Mouse (Mus musculus): ENCODE measurements at regions not wholly inside any gene's neighbourhood (a gene's known extent, or its start where the extent isn't known, plus 50 kb on each side); places are given as distances from the start of the nearest gene placed in this dataset.

- DNase-seq (ENCODE audit: low read depth, low spot score), result no peak
Measured at GRCm38 (mm10) chr7:136161526-136161925, 445.4 kb upstream of the Mki67 start.

- DNase-seq (ENCODE audit: low read depth, low spot score), result no peak
Measured at GRCm38 (mm10) chr7:136164834-136165233, 448.7 kb upstream of the Mki67 start.

- no peak for DNase-seq (ENCODE audit: low read depth, low spot score)
Measured at GRCm38 (mm10) chr7:136169261-136169660, 453.1 kb upstream of the Mki67 start.

- DNase-seq (ENCODE audit: low read depth, low spot score), result no peak
Measured at GRCm38 (mm10) chr7:136176373-136176772, 460.2 kb upstream of the Mki67 start.

GRCm38 (mm10) chr7:136180996-136181395, 464.8 kb upstream of the Mki67 start:
- no peak for DNase-seq (ENCODE audit: low read depth, low spot score)

- DNase-seq (ENCODE audit: low read depth, low spot score), result no peak
Measured at GRCm38 (mm10) chr7:136182101-136182500, 465.9 kb upstream of the Mki67 start.

GRCm38 (mm10) chr7:136196424-136197160, 480.4 kb upstream of the Mki67 start:
- no peak for DNase-seq (ENCODE audit: low read depth, low spot score)

- DNase-seq (ENCODE audit: low read depth, low spot score), result no peak
Measured at GRCm38 (mm10) chr7:136208879-136209278, 492.7 kb upstream of the Mki67 start.

- no peak for DNase-seq (ENCODE audit: low read depth, low spot score)
Measured at GRCm38 (mm10) chr7:136209299-136210171, 493.4 kb upstream of the Mki67 start.

GRCm38 (mm10) chr7:136212492-136212891, 496.3 kb upstream of the Mki67 start:
- no peak for DNase-seq (ENCODE audit: low read depth, low spot score)

GRCm38 (mm10) chr7:136213057-136213961, 497.1 kb upstream of the Mki67 start:
- no peak for DNase-seq (ENCODE audit: low read depth, low spot score)

- DNase-seq (ENCODE audit: low read depth, low spot score), result no peak
Measured at GRCm38 (mm10) chr7:136213962-136214308, 497.8 kb upstream of the Mki67 start.

- no peak for DNase-seq (ENCODE audit: low read depth, low spot score)
Measured at GRCm38 (mm10) chr7:136214415-136214814, 498.3 kb upstream of the Mki67 start.

GRCm38 (mm10) chr7:136216734-136217133, 500.6 kb upstream of the Mki67 start:
- no peak for DNase-seq (ENCODE audit: low read depth, low spot score)

GRCm38 (mm10) chr7:136219564-136220244, 503.5 kb upstream of the Mki67 start:
- DNase-seq (ENCODE audit: low read depth, low spot score), result no peak

GRCm38 (mm10) chr7:136220245-136221167, 504.3 kb upstream of the Mki67 start:
- no peak for DNase-seq (ENCODE audit: low read depth, low spot score)

GRCm38 (mm10) chr7:136221620-136222019, 505.5 kb upstream of the Mki67 start:
- no peak for DNase-seq (ENCODE audit: low read depth, low spot score)

GRCm38 (mm10) chr7:136226031-136226430, 509.9 kb upstream of the Mki67 start:
- no peak for DNase-seq (ENCODE audit: low read depth, low spot score)

- DNase-seq (ENCODE audit: low read depth, low spot score), result no peak
Measured at GRCm38 (mm10) chr7:136228331-136228730, 512.2 kb upstream of the Mki67 start.

- no peak for DNase-seq (ENCODE audit: low read depth, low spot score)
Measured at GRCm38 (mm10) chr7:136229592-136229991, 513.4 kb upstream of the Mki67 start.

Measured in c-Kit-negative CD71-positive TER-119-positive erythroid progenitor cells, embryonic 14.5 days (primary cell).